Mouse (Mus musculus) stomach, postnatal 0 days (tissue): ENCODE measurements around the gene Ttc34.

Experiments
- CTCF ChIP-seq: IDR thresholded peaks from 2 replicates; pipeline ENCODE4 v1.5.1; 2016; ENCODE audit warnings: antibody characterized with exemption, low read depth, mild to moderate bottlenecking, moderate library complexity
- EP300 ChIP-seq: optimal IDR thresholded peaks from 2 replicates; pipeline ENCODE3; 2016; ENCODE audit warnings: antibody characterized with exemption

- TF ChIP-seq CTCF (no peak), EP300 (no peak)
Measured at GRCm38 (mm10) chr4:154863436-154863935, 26.2 kb downstream of the Ttc34 start.
